ENCODE assay signal across 20 mouse cellular contexts in genomic region chr12:90982018-90982417, GRCm38 (mm10).
"Had no signal": no experiment of that assay in that cellular context is flagged by ENCODE, and none has a peak within 500 bp of the region (broad histone marks: within the 10 kb centered on the region; RNA-seq: fewer than 3 reads in every experiment).

No protein-coding gene starts in this region.

- DNase-seq: lung, adult 2 months; lung, postnatal 14 days; lung, postnatal 36 days; retina, postnatal 1 day; right cerebral cortex, adult 18-20 months; right cerebral cortex, postnatal 25 days; right cerebral cortex, postnatal 4 days; spleen, adult 18-20 months; thymus, adult 2 months; thymus, postnatal 25 days; thymus, postnatal 4 days had no signal

- H3K27ac ChIP-seq: lung, embryonic 15.5 days; macrophage; midbrain, embryonic 13.5 days; midbrain, embryonic 15.5 days; neural tube, embryonic 13.5 days; neural tube, embryonic 15.5 days had no signal

- H3K9ac ChIP-seq: lung, embryonic 15.5 days; midbrain, embryonic 13.5 days; midbrain, embryonic 15.5 days; neural tube, embryonic 13.5 days; neural tube, embryonic 15.5 days had no signal

- H3K9me3 ChIP-seq: lung, embryonic 15.5 days; megakaryocyte, embryonic 14.5 days; midbrain, embryonic 13.5 days; midbrain, embryonic 15.5 days; neural tube, embryonic 13.5 days; neural tube, embryonic 15.5 days had no signal

- H3K4me2 ChIP-seq: lung, embryonic 15.5 days; midbrain, embryonic 11.5 days; midbrain, embryonic 13.5 days; midbrain, embryonic 15.5 days; neural tube, embryonic 13.5 days; neural tube, embryonic 15.5 days had no signal

- H3K4me3 ChIP-seq: lung, embryonic 15.5 days; megakaryocyte, embryonic 14.5 days; midbrain, embryonic 13.5 days; midbrain, embryonic 15.5 days; neural tube, embryonic 13.5 days; neural tube, embryonic 15.5 days had no signal

- H3K36me3 ChIP-seq: lung, embryonic 15.5 days; midbrain, embryonic 13.5 days; midbrain, embryonic 15.5 days; neural tube, embryonic 13.5 days; neural tube, embryonic 15.5 days had no signal

- ATAC-seq: lung, postnatal 0 days; midbrain, embryonic 13.5 days; midbrain, embryonic 15.5 days had no signal

- H3K27me3 ChIP-seq: lung, embryonic 15.5 days; megakaryocyte, embryonic 14.5 days; midbrain, embryonic 13.5 days; midbrain, embryonic 15.5 days; neural tube, embryonic 13.5 days; neural tube, embryonic 15.5 days had no signal

- H3K4me1 ChIP-seq: lung, embryonic 15.5 days; megakaryocyte, embryonic 14.5 days; midbrain, embryonic 13.5 days; midbrain, embryonic 15.5 days; neural tube, embryonic 13.5 days; neural tube, embryonic 15.5 days had no signal
